Mouse (Mus musculus): ENCODE measurements around the gene Ivl. TPM values are rescaled to one million over a fixed set of nuclear protein-coding genes. Genes with fewer than 3 reads are reported as not detected.

The Ivl gene
- total RNA-seq, 1 experiment from 2014 or later = not detected

Other genes with a start within 250 kb of the Ivl start
- not detected in 3 replicates for gene Sprr2d, start 234.6 kb downstream of the Ivl start, total RNA-seq (2017)
- gene Sprr2e, start 221.6 kb downstream of the Ivl start, total RNA-seq (2017) = not detected in 3 replicates
- gene Sprr2f, start 208.5 kb downstream of the Ivl start, total RNA-seq (2017) = not detected in 3 replicates
- gene Sprr2h, start 188.1 kb downstream of the Ivl start, total RNA-seq (2017) = not detected in 3 replicates
- gene Sprr2i, start 165.7 kb downstream of the Ivl start, total RNA-seq (2017) = not detected in 3 replicates
- not detected in 3 replicates for gene Sprr2j-ps, start 155.7 kb downstream of the Ivl start, total RNA-seq (2017)
- gene Gm9774, start 144.3 kb downstream of the Ivl start, total RNA-seq (2017) = 1.3 to 3.4 TPM (median 2.5 TPM) in 3 replicates
- not detected in 3 replicates for gene Sprr2k, start 141.2 kb downstream of the Ivl start, total RNA-seq (2017)
- not detected in 3 replicates for gene Sprr1b, start 134.9 kb downstream of the Ivl start, total RNA-seq (2017)
- gene Sprr3, start 115.0 kb downstream of the Ivl start, total RNA-seq (2017) = not detected in 3 replicates
- gene Sprr1a, start 87.8 kb downstream of the Ivl start, total RNA-seq (2017) = not detected in 3 replicates
- not detected in 3 replicates for gene Sprr4, start 73.2 kb downstream of the Ivl start, total RNA-seq (2017)
- gene 2310046K23Rik, start 39.2 kb downstream of the Ivl start, total RNA-seq (2017) = not detected in 3 replicates
- gene Smcp, start 15.3 kb upstream of the Ivl start, total RNA-seq (2017) = not detected in 3 replicates
- not detected in 3 replicates for gene 2210017I01Rik, start 33.8 kb upstream of the Ivl start, total RNA-seq (2017)
- gene Lce6a, start 47.9 kb upstream of the Ivl start, total RNA-seq (2017) = not detected in 3 replicates
- not detected in 3 replicates for gene Lce1a1, start 74.6 kb upstream of the Ivl start, total RNA-seq (2017)
- gene Lce1b, start 83.2 kb upstream of the Ivl start, total RNA-seq (2017) = not detected in 3 replicates
- not detected in 3 replicates for gene Lce1a2, start 96.6 kb upstream of the Ivl start, total RNA-seq (2017)
- gene Lce1c, start 105.5 kb upstream of the Ivl start, total RNA-seq (2017) = not detected in 3 replicates
- gene Lce1d, start 113.5 kb upstream of the Ivl start, total RNA-seq (2017) = not detected in 3 replicates
- not detected in 3 replicates for gene Lce1e, start 135.3 kb upstream of the Ivl start, total RNA-seq (2017)
- not detected in 3 replicates for gene Lce1f, start 146.6 kb upstream of the Ivl start, total RNA-seq (2017)
- gene Gm38119, start 165.4 kb upstream of the Ivl start, total RNA-seq (2017) = not detected in 3 replicates
- gene Lce1g, start 178.6 kb upstream of the Ivl start, total RNA-seq (2017) = not detected in 3 replicates
- gene Lce1h, start 191.3 kb upstream of the Ivl start, total RNA-seq (2017) = not detected in 3 replicates
- not detected in 3 replicates for gene Lce1i, start 205.2 kb upstream of the Ivl start, total RNA-seq (2017)
- not detected in 3 replicates for gene Lce1j, start 216.8 kb upstream of the Ivl start, total RNA-seq (2017)
- not detected in 3 replicates for gene Lce1k, start 234.2 kb upstream of the Ivl start, total RNA-seq (2017)